In genomic region chr16:18896429-18896828, GRCm38 (mm10) we compare ENCODE assay signal across 10 mouse cellular contexts. TPM values are rescaled to one million over a fixed set of nuclear protein-coding genes. Genes with fewer than 3 reads are reported as not detected.
DNase-seq lines count a peak whose midpoint lies in the region; ATAC-seq lines count a peak whose summit lies in the region.
"Had no signal": no experiment of that assay in that cellular context is flagged by ENCODE, and none has a peak within 500 bp of the region (broad histone marks: within the 10 kb centered on the region; RNA-seq: fewer than 3 reads in every experiment).

No protein-coding gene starts in this region.

- no peaks in the 10 kb centered on the region for H3K9me3 ChIP-seq in forebrain, embryonic 14.5 days (replicated peaks; ENCODE audit: control insufficient read depth, low read length)
- H3K9me3 ChIP-seq in forebrain, embryonic 11.5 days (ENCODE audit: control insufficient read depth, low read length), result no peaks in the 10 kb centered on the region
- H3K9me3 ChIP-seq in limb, embryonic 10.5 days (replicated peaks), result no peaks in the 10 kb centered on the region
- H3K9me3 ChIP-seq: heart, embryonic 15.5 days had no signal

- H3K27me3 ChIP-seq in forebrain, embryonic 14.5 days (replicated peaks; ENCODE audit: control insufficient read depth, insufficient read depth, low read length), result no peaks in the 10 kb centered on the region
- no peaks in the 10 kb centered on the region for H3K27me3 ChIP-seq in forebrain, embryonic 11.5 days (ENCODE audit: control insufficient read depth, insufficient read depth, low read length)
- H3K27me3 ChIP-seq in limb, embryonic 10.5 days (ENCODE audit: low read depth, poor library complexity, severe bottlenecking), result no peaks in the 10 kb centered on the region
- H3K27me3 ChIP-seq: heart, embryonic 15.5 days had no signal

- WGBS in forebrain, embryonic 14.5 days, result 87% methylated on average over 10 of the region's 10 CpGs
- WGBS in forebrain, embryonic 11.5 days, result 90% methylated on average over 10 of the region's 10 CpGs
- WGBS in limb, embryonic 10.5 days, result 67% methylated on average over 10 of the region's 10 CpGs

- peak; percentile 1 for DNase-seq in forebrain, embryonic 14.5 days (ENCODE audit: low spot score)
- DNase-seq in forebrain, embryonic 11.5 days (ENCODE audit: low spot score), result no peak
- DNase-seq in spleen, adult 12 weeks (ENCODE audit: low spot score), result peak; percentile 63
- DNase-seq in spleen, adult 18-20 months, result no peak
- peak; percentile 32 for DNase-seq in limb, embryonic 10.5 days (ENCODE audit: low spot score)
- DNase-seq in frontal cortex, postnatal 14 days (ENCODE audit: low spot score in 2 of 2), result no peak
- DNase-seq in frontal cortex, adult 2 months (ENCODE audit: extremely low spot score in 1 of 2, low spot score in 1 of 2), result no peak
- no peak for DNase-seq in urinary bladder, postnatal 25 days (ENCODE audit: low spot score)
- DNase-seq: kidney, postnatal 14 days had no signal

- no peak overlapping the region for H3K9ac ChIP-seq in forebrain, embryonic 14.5 days (ENCODE audit: low read length)
- no peak overlapping the region for H3K9ac ChIP-seq in forebrain, embryonic 11.5 days (ENCODE audit: low read length)
- H3K9ac ChIP-seq: heart, embryonic 15.5 days had no signal

- no peak overlapping the region for H3K27ac ChIP-seq in forebrain, embryonic 14.5 days (ENCODE audit: low read depth, low read length)
- no peak overlapping the region for H3K27ac ChIP-seq in forebrain, embryonic 11.5 days (ENCODE audit: low read depth, low read length)
- no peak overlapping the region for H3K27ac ChIP-seq in limb, embryonic 10.5 days
- H3K27ac ChIP-seq: heart, embryonic 15.5 days had no signal

- no peaks in the 10 kb centered on the region for H3K4me1 ChIP-seq in forebrain, embryonic 14.5 days (ENCODE audit: control insufficient read depth, insufficient read depth, low read length)
- H3K4me1 ChIP-seq in forebrain, embryonic 11.5 days (replicated peaks; ENCODE audit: control insufficient read depth, insufficient read depth, low read length), result no peaks in the 10 kb centered on the region
- no peaks in the 10 kb centered on the region for H3K4me1 ChIP-seq in limb, embryonic 10.5 days

- H3K36me3 ChIP-seq in forebrain, embryonic 14.5 days (ENCODE audit: control insufficient read depth, insufficient read depth, low read length), result peaks cover 50% of the 10 kb centered on the region
- peaks cover 12% of the 10 kb centered on the region for H3K36me3 ChIP-seq in forebrain, embryonic 11.5 days (ENCODE audit: control insufficient read depth, insufficient read depth, low read length)
- H3K36me3 ChIP-seq in limb, embryonic 10.5 days, result peaks cover 67% of the 10 kb centered on the region

- H3K4me3 ChIP-seq in forebrain, embryonic 14.5 days (ENCODE audit: low read depth, low read length), result no peak overlapping the region
- H3K4me3 ChIP-seq in forebrain, embryonic 11.5 days (ENCODE audit: low read depth, low read length), result no peak overlapping the region
- no peak overlapping the region for H3K4me3 ChIP-seq in limb, embryonic 10.5 days
- H3K4me3 ChIP-seq: heart, embryonic 15.5 days had no signal

- no peak overlapping the region for H3K4me2 ChIP-seq in forebrain, embryonic 14.5 days (ENCODE audit: low read length)
- H3K4me2 ChIP-seq in forebrain, embryonic 11.5 days (ENCODE audit: low read depth, low read length, severe bottlenecking), result no peak overlapping the region
- H3K4me2 ChIP-seq: heart, embryonic 15.5 days had no signal

- ATAC-seq in forebrain, embryonic 14.5 days, result no peak
- ATAC-seq in forebrain, embryonic 11.5 days (replicated peaks; ENCODE audit: low FRiP score), result no peak

RNA-seq across cellular contexts. Expression of gene Hira, which starts 19.6 kb away (rescaled TPM):
- polyA plus RNA-seq in forebrain, embryonic 14.5 days (2014; fragmentation: Nextera tagmentation; extraction: Ambion mirVana), result 20.2 and 21.3 TPM in 2 replicates
- 16.0 and 16.7 TPM in 2 replicates for polyA plus RNA-seq in forebrain, embryonic 11.5 days (2014; fragmentation: Nextera tagmentation; extraction: Ambion mirVana)
- polyA plus RNA-seq in limb, embryonic 10.5 days (2016; fragmentation: Nextera tagmentation; extraction: Ambion mirVana), result 23.3 and 25.6 TPM in 2 replicates
- polyA plus RNA-seq in frontal cortex, adult 2 months (2012; rRNA removed), result 70.1 and 70.6 TPM in 2 replicates

RNA-seq across cellular contexts. Expression of gene Mrpl40, which starts 19.8 kb away (rescaled TPM):
- polyA plus RNA-seq in forebrain, embryonic 14.5 days (2014; fragmentation: Nextera tagmentation; extraction: Ambion mirVana), result 54.0 and 56.7 TPM in 2 replicates
- 99.7 and 101 TPM in 2 replicates for polyA plus RNA-seq in forebrain, embryonic 11.5 days (2014; fragmentation: Nextera tagmentation; extraction: Ambion mirVana)
- polyA plus RNA-seq in limb, embryonic 10.5 days (2016; fragmentation: Nextera tagmentation; extraction: Ambion mirVana), result 129 and 146 TPM in 2 replicates
- polyA plus RNA-seq in frontal cortex, adult 2 months (2012; rRNA removed), result 24.2 and 26.1 TPM in 2 replicates

Comparison
In these comparisons a context has a peak if more than half of its experiments do, and no peak if none do; other contexts are left out.
1. DNase-seq: peak in forebrain, embryonic 14.5 days (single experiment), spleen, adult 12 weeks (single experiment) and limb, embryonic 10.5 days (single experiment); none in forebrain, embryonic 11.5 days (single experiment), spleen, adult 18-20 months (0 of 2), frontal cortex, postnatal 14 days (0 of 2), frontal cortex, adult 2 months (0 of 2) and urinary bladder, postnatal 25 days (single experiment).